Mouse (Mus musculus): ENCODE data around the gene Klf6. TPM values are rescaled to one million over a fixed set of nuclear protein-coding genes. Genes with fewer than 3 reads are reported as not detected.

Gene Klf6
- polyA plus RNA-seq, 1 experiment from 2014 or later, result 54.4 TPM

DNA sequence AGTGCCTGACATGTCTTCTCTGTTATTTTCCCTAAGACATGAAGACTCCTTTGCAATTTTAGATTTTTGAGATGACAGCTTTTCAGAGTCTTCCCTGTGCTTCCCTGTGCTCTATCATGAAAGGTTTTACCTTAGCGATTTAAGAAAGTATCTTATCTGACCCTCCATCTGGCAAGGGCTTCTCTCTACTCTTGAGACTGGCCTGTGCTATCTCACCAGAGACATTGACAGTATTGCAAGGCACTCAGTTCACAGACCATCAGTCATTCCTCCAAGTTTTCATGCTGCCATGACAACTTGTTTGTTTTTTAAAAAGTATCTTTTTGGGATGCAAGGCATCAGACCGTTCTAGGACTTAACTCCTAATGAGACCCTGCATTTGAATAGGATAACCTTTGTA, 13.5 kb upstream of the Klf6 start:
- no peak overlapping the region for H3K9ac ChIP-seq (ENCODE audit: low read depth, low read length)
- H3K9me3 ChIP-seq (replicated peaks; ENCODE audit: control insufficient read depth, low read length), result no peaks in the 10 kb centered on the region
- H3K4me3 ChIP-seq (ENCODE audit: low read depth, low read length), result no peak overlapping the region
- ATAC-seq (replicated peaks; ENCODE audit: insufficient number of reproducible peaks, low FRiP score, low TSS enrichment), result no peak
- no peaks in the 10 kb centered on the region for H3K36me3 ChIP-seq (ENCODE audit: control insufficient read depth, insufficient read depth, low read length)
- H3K27me3 ChIP-seq (ENCODE audit: control insufficient read depth, insufficient read depth, low read length), result no peaks in the 10 kb centered on the region
- 29% methylated on average over 2 of the region's 2 CpGs for WGBS (ENCODE audit: insufficient replicate concordance)
- H3K4me1 ChIP-seq (ENCODE audit: control insufficient read depth, insufficient read depth, low read length), result peaks cover 7% of the 10 kb centered on the region; the same call in 1 of the 2 replicates
- no peak overlapping the region for H3K27ac ChIP-seq (ENCODE audit: low read depth, low read length)
- H3K4me2 ChIP-seq, result no peak overlapping the region

DNA sequence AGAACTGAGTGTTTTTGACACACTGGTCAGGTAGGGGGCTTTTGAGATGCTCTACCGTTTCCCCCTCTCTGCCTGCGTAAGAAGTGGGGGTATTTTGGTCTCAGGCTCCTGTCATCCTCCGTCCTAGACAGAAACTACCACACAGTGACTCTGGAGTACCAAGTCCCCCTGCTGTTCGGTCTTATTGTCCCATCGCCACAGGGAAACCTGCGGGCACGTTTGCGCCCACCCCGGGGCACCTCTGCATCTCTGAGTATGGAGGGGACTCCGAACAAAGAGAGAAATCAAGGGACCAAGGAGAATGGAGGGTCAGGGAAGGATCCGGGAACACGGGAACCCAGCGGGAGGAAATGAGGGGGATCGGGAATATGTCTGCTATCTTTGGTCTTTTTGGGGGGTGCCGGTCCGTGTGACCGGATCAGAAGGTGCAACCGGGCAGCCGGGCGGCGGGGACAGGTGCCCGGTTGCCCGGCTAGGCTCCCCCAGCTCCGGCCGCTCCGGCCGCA, 578 bp upstream of the Klf6 start:
- Histone ChIP-seq H3K36me3 (ENCODE audit: control insufficient read depth, insufficient read depth, low read length) (peaks cover 9% of the 10 kb centered on the region), H3K4me3 (ENCODE audit: low read depth, low read length) (peak overlapping the region; percentile 77), H3K4me2 (peak overlapping the region; percentile 76), H3K4me1 (ENCODE audit: control insufficient read depth, insufficient read depth, low read length) (peaks cover 14% of the 10 kb centered on the region), H3K9ac (ENCODE audit: low read depth, low read length) (peak overlapping the region; percentile 99), H3K9me3 (replicated peaks; ENCODE audit: control insufficient read depth, low read length) (no peaks in the 10 kb centered on the region), H3K27ac (ENCODE audit: low read depth, low read length) (peak overlapping the region; percentile 99), H3K27me3 (ENCODE audit: control insufficient read depth, insufficient read depth, low read length) (no peaks in the 10 kb centered on the region)
- peak; percentile 42 for ATAC-seq (replicated peaks; ENCODE audit: insufficient number of reproducible peaks, low FRiP score, low TSS enrichment)
- WGBS (ENCODE audit: insufficient replicate concordance), result under 1% methylated on average over 24 of the region's 27 CpGs

DNA sequence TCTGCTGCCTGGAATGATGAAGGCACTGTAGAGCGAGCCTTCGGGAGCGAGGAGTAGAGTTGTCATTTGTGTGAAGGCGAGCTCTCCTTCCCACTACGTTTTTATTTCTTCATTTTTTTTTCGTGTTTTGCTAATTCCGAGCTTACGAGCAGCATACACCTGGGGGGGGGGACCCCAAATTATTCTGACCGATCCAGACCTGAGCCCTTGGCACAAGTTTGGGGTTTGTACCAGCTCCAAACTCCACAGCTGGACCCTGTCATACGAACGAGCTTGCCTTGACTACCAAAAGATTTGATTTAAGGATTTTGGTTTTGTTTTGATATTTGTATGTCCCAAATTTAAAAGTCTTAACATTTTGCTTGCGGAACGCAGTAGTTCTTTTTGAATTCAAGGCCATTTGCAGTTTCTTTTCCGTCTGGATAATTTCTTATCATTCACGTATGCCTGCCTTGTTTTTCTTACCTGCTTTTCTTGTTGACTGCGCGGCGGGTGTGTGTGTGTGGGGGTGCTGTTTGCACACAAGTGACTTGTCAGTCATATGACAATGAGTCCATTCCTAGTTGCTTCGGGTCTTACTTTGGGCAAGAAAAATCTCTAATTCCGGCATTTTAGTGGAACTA, 832 bp downstream of the Klf6 start:
- Histone ChIP-seq H3K27ac (ENCODE audit: low read depth, low read length) (peak overlapping the region; percentile 99), H3K4me3 (ENCODE audit: low read depth, low read length) (peak overlapping the region; percentile 77), H3K4me1 (ENCODE audit: control insufficient read depth, insufficient read depth, low read length) (peaks cover 16% of the 10 kb centered on the region), H3K27me3 (ENCODE audit: control insufficient read depth, insufficient read depth, low read length) (no peaks in the 10 kb centered on the region), H3K4me2 (peak overlapping the region; percentile 74), H3K36me3 (ENCODE audit: control insufficient read depth, insufficient read depth, low read length) (peaks cover 22% of the 10 kb centered on the region), H3K9me3 (replicated peaks; ENCODE audit: control insufficient read depth, low read length) (no peaks in the 10 kb centered on the region), H3K9ac (ENCODE audit: low read depth, low read length) (peak overlapping the region; percentile 93)
- WGBS (ENCODE audit: insufficient replicate concordance), result under 1% methylated on average over 20 of the region's 20 CpGs
- ATAC-seq (replicated peaks; ENCODE audit: insufficient number of reproducible peaks, low FRiP score, low TSS enrichment), result no peak

DNA sequence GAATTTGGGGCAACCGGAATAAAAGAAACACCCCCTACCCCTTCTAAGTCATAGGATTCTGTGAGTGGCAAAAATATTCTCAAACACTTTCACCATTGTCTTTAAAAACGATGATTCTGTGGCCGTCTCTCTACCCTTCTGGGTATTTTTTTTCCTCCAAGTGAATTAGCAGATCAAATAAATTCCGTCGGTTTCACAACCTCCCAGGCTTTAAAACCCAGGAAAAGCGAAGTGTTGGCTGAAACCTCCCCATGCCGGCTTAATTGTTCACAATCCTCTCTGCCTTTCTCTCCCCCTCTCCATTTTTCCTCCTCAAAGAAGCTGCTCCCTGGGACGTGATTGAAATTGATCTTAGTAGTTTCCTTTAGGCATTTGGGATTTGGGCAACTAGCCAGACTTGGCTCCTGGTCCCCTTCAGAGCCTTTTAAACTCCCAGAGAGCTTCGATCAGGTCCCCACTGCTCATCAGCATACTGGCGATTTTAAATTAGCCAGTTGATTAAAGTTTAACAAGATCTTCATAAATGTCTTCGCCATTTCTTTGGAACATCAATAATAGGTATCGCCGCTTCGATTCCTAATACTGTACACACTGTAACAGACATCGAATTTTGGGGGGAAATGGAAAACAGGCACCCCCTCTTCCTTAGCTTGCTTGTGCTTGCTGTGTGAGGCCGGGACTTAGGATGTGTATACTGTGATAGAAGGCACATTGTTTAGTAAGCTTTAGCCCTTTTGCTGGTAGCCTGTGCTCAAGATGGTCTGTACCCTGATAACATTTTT, 1.5 kb downstream of the Klf6 start:
- ATAC-seq (replicated peaks; ENCODE audit: insufficient number of reproducible peaks, low FRiP score, low TSS enrichment), result no peak
- Histone ChIP-seq H3K4me3 (ENCODE audit: low read depth, low read length) (peak overlapping the region; percentile 77), H3K9ac (ENCODE audit: low read depth, low read length) (peak overlapping the region; percentile 93), H3K4me1 (ENCODE audit: control insufficient read depth, insufficient read depth, low read length) (peaks cover 16% of the 10 kb centered on the region), H3K27me3 (ENCODE audit: control insufficient read depth, insufficient read depth, low read length) (no peaks in the 10 kb centered on the region), H3K9me3 (replicated peaks; ENCODE audit: control insufficient read depth, low read length) (no peaks in the 10 kb centered on the region), H3K4me2 (peak overlapping the region; percentile 74), H3K36me3 (ENCODE audit: control insufficient read depth, insufficient read depth, low read length) (peaks cover 28% of the 10 kb centered on the region), H3K27ac (ENCODE audit: low read depth, low read length) (peak overlapping the region; percentile 99)
- 4% methylated on average over 16 of the region's 16 CpGs for WGBS (ENCODE audit: insufficient replicate concordance)

DNA sequence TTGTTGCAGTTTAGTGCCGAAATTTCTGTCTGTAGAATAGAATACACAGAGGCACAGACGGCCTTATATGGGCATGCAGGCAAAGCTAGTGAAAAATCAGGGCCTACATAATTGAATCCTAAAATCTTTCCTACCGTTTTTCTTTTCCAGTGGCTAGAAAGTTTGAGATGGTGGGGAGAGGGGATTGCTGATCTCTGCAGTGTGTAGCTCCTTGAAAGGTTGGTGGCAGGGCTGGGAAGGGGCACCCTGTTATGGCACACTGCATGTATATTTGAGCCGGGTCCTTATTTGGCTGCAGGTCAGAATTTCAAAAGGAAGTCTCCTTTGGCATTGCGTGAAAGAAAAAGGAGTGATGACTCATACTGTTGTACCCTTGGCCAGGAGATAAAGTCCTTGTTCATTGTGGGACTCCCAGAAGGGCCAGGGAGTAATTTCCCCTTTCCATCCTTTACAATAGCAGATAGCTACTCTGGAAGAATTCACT, 2.2 kb downstream of the Klf6 start:
- H3K9me3 ChIP-seq (replicated peaks; ENCODE audit: control insufficient read depth, low read length), result no peaks in the 10 kb centered on the region
- no peak for ATAC-seq (replicated peaks; ENCODE audit: insufficient number of reproducible peaks, low FRiP score, low TSS enrichment)
- H3K9ac ChIP-seq (ENCODE audit: low read depth, low read length), result peak overlapping the region; percentile 93
- H3K4me3 ChIP-seq (ENCODE audit: low read depth, low read length), result peak overlapping the region; percentile 77
- H3K4me1 ChIP-seq (ENCODE audit: control insufficient read depth, insufficient read depth, low read length), result peaks cover 16% of the 10 kb centered on the region
- peak overlapping the region; percentile 74 for H3K4me2 ChIP-seq
- peaks cover 29% of the 10 kb centered on the region for H3K36me3 ChIP-seq (ENCODE audit: control insufficient read depth, insufficient read depth, low read length)
- 0% methylated on average over 5 of the region's 5 CpGs for WGBS (ENCODE audit: insufficient replicate concordance)
- H3K27ac ChIP-seq (ENCODE audit: low read depth, low read length), result peak overlapping the region; percentile 99
- H3K27me3 ChIP-seq (ENCODE audit: control insufficient read depth, insufficient read depth, low read length), result no peaks in the 10 kb centered on the region

DNA sequence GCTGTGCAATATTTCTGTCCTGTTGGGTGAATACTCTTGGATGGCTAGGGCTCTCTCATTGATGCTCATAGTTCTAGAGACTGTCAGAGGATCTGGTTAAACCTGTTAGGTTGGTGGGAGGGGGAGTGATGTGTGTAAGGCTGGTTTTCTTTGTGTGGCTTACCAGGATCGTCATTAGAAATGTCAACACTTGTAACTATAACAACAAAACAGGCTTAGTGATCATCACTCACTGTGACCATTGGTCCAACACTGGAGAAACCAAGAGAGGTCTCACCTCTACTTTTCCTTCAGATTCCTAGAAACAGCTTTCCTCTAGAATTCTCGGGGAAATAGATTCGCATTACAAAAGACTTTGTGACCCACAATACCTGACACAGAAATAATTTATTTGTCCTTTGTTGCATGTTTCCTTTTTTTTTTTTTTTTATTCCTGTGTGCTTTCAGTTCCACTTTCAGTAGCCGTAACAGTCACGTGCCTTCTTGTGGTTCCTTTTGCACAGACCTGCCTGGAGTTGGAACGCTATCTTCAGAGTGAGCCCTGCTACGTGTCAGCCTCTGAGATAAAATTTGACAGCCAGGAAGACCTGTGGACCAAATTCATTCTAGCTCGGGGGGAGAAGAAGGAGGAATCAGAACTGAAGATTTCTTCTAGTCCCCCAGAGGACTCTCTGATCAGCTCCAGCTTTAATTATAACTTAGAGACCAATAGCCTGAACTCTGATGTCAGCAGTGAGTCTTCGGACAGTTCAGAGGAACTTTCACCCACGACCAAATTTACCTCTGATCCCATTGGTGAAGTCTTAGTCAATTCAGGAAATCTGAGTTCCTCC, 3.2 kb downstream of the Klf6 start:
- peak overlapping the region; percentile 83 for H3K27ac ChIP-seq (ENCODE audit: low read depth, low read length)
- peaks cover 29% of the 10 kb centered on the region for H3K36me3 ChIP-seq (ENCODE audit: control insufficient read depth, insufficient read depth, low read length)
- H3K4me2 ChIP-seq, result peak overlapping the region; percentile 74
- H3K9ac ChIP-seq (ENCODE audit: low read depth, low read length), result peak overlapping the region; percentile 72
- WGBS (ENCODE audit: insufficient replicate concordance), result 23% methylated on average over 10 of the region's 10 CpGs
- no peak for ATAC-seq (replicated peaks; ENCODE audit: insufficient number of reproducible peaks, low FRiP score, low TSS enrichment)
- no peaks in the 10 kb centered on the region for H3K9me3 ChIP-seq (replicated peaks; ENCODE audit: control insufficient read depth, low read length)
- H3K4me1 ChIP-seq (ENCODE audit: control insufficient read depth, insufficient read depth, low read length), result peaks cover 18% of the 10 kb centered on the region
- peak overlapping the region; percentile 77 for H3K4me3 ChIP-seq (ENCODE audit: low read depth, low read length)
- H3K27me3 ChIP-seq (ENCODE audit: control insufficient read depth, insufficient read depth, low read length), result no peaks in the 10 kb centered on the region

DNA sequence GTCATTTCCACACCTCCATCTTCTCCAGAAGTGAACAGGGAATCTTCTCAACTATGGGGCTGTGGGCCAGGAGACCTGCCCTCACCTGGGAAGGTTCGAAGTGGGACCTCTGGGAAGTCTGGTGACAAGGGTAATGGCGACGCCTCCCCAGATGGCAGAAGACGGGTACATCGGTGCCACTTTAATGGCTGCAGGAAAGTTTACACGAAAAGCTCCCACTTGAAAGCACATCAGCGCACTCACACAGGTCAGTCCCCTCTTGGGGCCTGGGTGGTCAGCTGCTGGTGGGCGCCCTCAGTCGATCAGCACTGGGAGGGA, 3.8 kb downstream of the Klf6 start:
- Histone ChIP-seq H3K4me3 (ENCODE audit: low read depth, low read length) (peak overlapping the region; percentile 77; the same call in 1 of the 2 replicates), H3K4me1 (ENCODE audit: control insufficient read depth, insufficient read depth, low read length) (peaks cover 22% of the 10 kb centered on the region), H3K27me3 (ENCODE audit: control insufficient read depth, insufficient read depth, low read length) (no peaks in the 10 kb centered on the region)

DNA sequence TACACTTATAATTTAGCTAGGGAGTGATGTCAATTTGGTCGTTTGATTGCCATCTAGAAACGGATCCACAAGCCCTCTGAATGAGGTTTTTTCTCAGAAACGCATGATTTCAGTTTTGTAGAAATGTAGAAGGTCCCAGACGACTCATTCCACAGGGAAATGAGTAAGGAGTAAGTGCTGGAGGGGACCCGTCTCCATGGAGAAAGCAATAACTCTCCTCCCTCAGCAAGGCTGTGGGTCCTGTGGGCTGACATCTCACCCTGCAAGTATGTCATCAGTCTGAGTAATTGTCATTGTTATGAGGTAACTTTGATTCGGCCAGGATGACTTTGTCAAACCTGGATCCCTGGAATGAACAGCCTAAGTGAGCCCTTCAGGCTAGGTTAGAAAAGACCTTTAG, 4.8 kb downstream of the Klf6 start:
- peak overlapping the region; percentile 9; the same call in 1 of the 2 replicates for H3K4me2 ChIP-seq
- no peak overlapping the region; the same call in 1 of the 2 replicates for H3K27ac ChIP-seq (ENCODE audit: low read depth, low read length)
- peaks cover 30% of the 10 kb centered on the region for H3K4me1 ChIP-seq (ENCODE audit: control insufficient read depth, insufficient read depth, low read length)
- no peak overlapping the region for H3K4me3 ChIP-seq (ENCODE audit: low read depth, low read length)
- WGBS (ENCODE audit: insufficient replicate concordance), result 83% methylated on average over 6 of the region's 6 CpGs
- H3K9me3 ChIP-seq (replicated peaks; ENCODE audit: control insufficient read depth, low read length), result no peaks in the 10 kb centered on the region
- H3K36me3 ChIP-seq (ENCODE audit: control insufficient read depth, insufficient read depth, low read length), result peaks cover 29% of the 10 kb centered on the region
- H3K27me3 ChIP-seq (ENCODE audit: control insufficient read depth, insufficient read depth, low read length), result no peaks in the 10 kb centered on the region
- no peak overlapping the region for H3K9ac ChIP-seq (ENCODE audit: low read depth, low read length)
- no peak for ATAC-seq (replicated peaks; ENCODE audit: insufficient number of reproducible peaks, low FRiP score, low TSS enrichment)

More for the DNA sequence above, 3.8 kb downstream of the Klf6 start:
- ATAC-seq (replicated peaks; ENCODE audit: insufficient number of reproducible peaks, low FRiP score, low TSS enrichment), result no peak
- Histone ChIP-seq H3K4me2 (peak overlapping the region; percentile 74), H3K9ac (ENCODE audit: low read depth, low read length) (no peak overlapping the region), H3K9me3 (replicated peaks; ENCODE audit: control insufficient read depth, low read length) (no peaks in the 10 kb centered on the region), H3K27ac (ENCODE audit: low read depth, low read length) (peak overlapping the region; percentile 83), H3K36me3 (ENCODE audit: control insufficient read depth, insufficient read depth, low read length) (peaks cover 29% of the 10 kb centered on the region)
- 85% methylated on average over 9 of the region's 9 CpGs for WGBS (ENCODE audit: insufficient replicate concordance)

All from heart, embryonic 11.5 days (tissue).